Mouse (Mus musculus) liver, embryonic 15.5 days (tissue): ENCODE results near the gene Amn. TPM values are rescaled to one million over a fixed set of nuclear protein-coding genes. Genes with fewer than 3 reads are reported as not detected.

Experiments
- ATAC-seq: fragments of 200-750 bp; cut with Nextera tagmentation; 2 replicates; pipeline ENCODE4 v1.8.0; 2017; ENCODE audit warnings: moderate number of reproducible peaks, mild to moderate bottlenecking, moderate library complexity; ENCODE audit not compliant: insufficient read depth
- H3K27ac ChIP-seq: fragments of 300-500 bp; sonication (generic); replicated peaks from 2 replicates; pipeline ENCODE4 v1.5.1; 2015; ENCODE audit warnings: mild to moderate bottlenecking, inconsistent platforms
- H3K27me3 ChIP-seq: fragments of 300-500 bp; sonication (generic); 2 replicates; pipeline ENCODE4 v1.6.1; 2015; ENCODE audit warnings: mild to moderate bottlenecking, inconsistent platforms
- H3K36me3 ChIP-seq: fragments of 300-500 bp; sonication (generic); replicated peaks from 2 replicates; pipeline ENCODE4 v1.6.1; 2015; ENCODE audit warnings: moderate library complexity, mild to moderate bottlenecking, inconsistent platforms
- H3K4me1 ChIP-seq: fragments of 300-500 bp; sonication (generic); replicated peaks from 2 replicates; pipeline ENCODE4 v1.6.1; 2015; ENCODE audit warnings: inconsistent platforms
- H3K4me2 ChIP-seq: fragments of 300-500 bp; sonication (generic); 2 replicates; pipeline ENCODE4 v1.6.1; 2015; ENCODE audit warnings: moderate library complexity, mild to moderate bottlenecking, inconsistent platforms
- H3K4me3 ChIP-seq: fragments of 300-500 bp; sonication (generic); replicated peaks from 2 replicates; pipeline ENCODE4 v1.5.1; 2015; ENCODE audit warnings: mild to moderate bottlenecking, inconsistent platforms
- H3K9ac ChIP-seq: fragments of 300-500 bp; sonication (generic); 2 replicates; pipeline ENCODE4 v1.6.1; 2015; ENCODE audit warnings: moderate library complexity, mild to moderate bottlenecking, inconsistent platforms
- H3K9me3 ChIP-seq: fragments of 300-500 bp; sonication (generic); replicated peaks from 2 replicates; pipeline ENCODE4 v1.6.1; 2016; ENCODE audit warnings: inconsistent platforms
- WGBS: fragments of 180-500 bp; shearing (Covaris S2); methylation state at CpG from one replicate; pipeline ENCODE4 v1.1.7; 2015; ENCODE audit warnings: mixed read lengths; ENCODE audit not compliant: insufficient replicate concordance; 5-methylcytosine and 5-hydroxymethylcytosine counted together
- polyA plus RNA-seq: library from polyadenylated mRNA; unstranded; fragments of >200 nt; fragmentation: Nextera tagmentation; extraction: Ambion mirVana; gene quantifications from 2 replicates; pipeline ENCODE4 v1.2.1, GENCODE M21; 2015

The Amn gene
- polyA plus RNA-seq, result 1.3 and 1.7 TPM in 2 replicates

- H3K9ac ChIP-seq, result no peak within 1 kb of the TSS
- no peak for ATAC-seq
- no peak within 1 kb of the TSS for H3K27ac ChIP-seq
- peak within 1 kb of the TSS; percentile 14 for H3K4me3 ChIP-seq
- H3K4me2 ChIP-seq, result peak within 1 kb of the TSS; percentile 29; the same call in 1 of the 2 replicates
- WGBS, result 29% methylated on average over 25 of the region's 25 CpGs
- H3K36me3 ChIP-seq, result no peaks in the 10 kb centered on the region
- H3K27me3 ChIP-seq, result peaks cover 68% of the 10 kb centered on the region
- H3K4me1 ChIP-seq, result peaks cover 84% of the 10 kb centered on the region
- no peaks in the 10 kb centered on the region for H3K9me3 ChIP-seq
Observed at GRCm38 (mm10) chr12:111270629-111271277, at the start of gene Amn. Gene Amn (plus strand): TSS chr12:111271095.

- Histone ChIP-seq H3K36me3 (peaks cover 20% of the 10 kb centered on the region), H3K9me3 (no peaks in the 10 kb centered on the region), H3K27ac (no peak overlapping the region), H3K4me3 (no peak overlapping the region), H3K4me2 (no peak overlapping the region), H3K9ac (no peak overlapping the region), H3K27me3 (no peaks in the 10 kb centered on the region), H3K4me1 (no peaks in the 10 kb centered on the region; the same call in 1 of the 2 replicates)
- 74% methylated on average over 10 of the region's 10 CpGs for WGBS
- no peak for ATAC-seq
Observed at GRCm38 (mm10) chr12:111225197-111225780, 45.6 kb upstream of the Amn start.

- WGBS, result 44% methylated on average over 4 of the region's 4 CpGs
- Histone ChIP-seq H3K9ac (no peak overlapping the region), H3K36me3 (peaks cover 6% of the 10 kb centered on the region), H3K4me3 (no peak overlapping the region), H3K9me3 (no peaks in the 10 kb centered on the region), H3K4me2 (no peak overlapping the region), H3K27ac (no peak overlapping the region), H3K4me1 (no peaks in the 10 kb centered on the region; the same call in 1 of the 2 replicates), H3K27me3 (no peaks in the 10 kb centered on the region)
- no peak for ATAC-seq
Observed at GRCm38 (mm10) chr12:111227410-111227809, 43.5 kb upstream of the Amn start.

- H3K4me2 ChIP-seq, result no peak overlapping the region
- peaks cover under 1% of the 10 kb centered on the region for H3K4me1 ChIP-seq
- H3K36me3 ChIP-seq, result no peaks in the 10 kb centered on the region
- H3K4me3 ChIP-seq, result no peak overlapping the region
- WGBS, result 84% methylated on average over 5 of the region's 5 CpGs
- H3K9me3 ChIP-seq, result no peaks in the 10 kb centered on the region
- no peaks in the 10 kb centered on the region for H3K27me3 ChIP-seq
- ATAC-seq, result no peak
- no peak overlapping the region for H3K27ac ChIP-seq
- H3K9ac ChIP-seq, result no peak overlapping the region
Observed at GRCm38 (mm10) chr12:111228488-111228887, 42.4 kb upstream of the Amn start.

GRCm38 (mm10) chr12:111230793-111231192 lies 40.1 kb upstream of the Amn start:
- no peak overlapping the region for H3K9ac ChIP-seq
- H3K27me3 ChIP-seq, result no peaks in the 10 kb centered on the region
- no peak overlapping the region for H3K4me3 ChIP-seq
- H3K36me3 ChIP-seq, result no peaks in the 10 kb centered on the region
- no peak overlapping the region for H3K4me2 ChIP-seq
- peaks cover 9% of the 10 kb centered on the region for H3K4me1 ChIP-seq
- WGBS, result 67% methylated on average over 2 of the region's 2 CpGs
- no peak overlapping the region for H3K27ac ChIP-seq
- H3K9me3 ChIP-seq, result no peaks in the 10 kb centered on the region
- ATAC-seq, result no peak

- Histone ChIP-seq H3K4me1 (peaks cover 9% of the 10 kb centered on the region), H3K36me3 (0 out of 2 replicates have a peak, but pooled peaks cover 4% of the 10 kb centered on the region), H3K27ac (no peak overlapping the region), H3K4me2 (no peak overlapping the region), H3K9me3 (no peaks in the 10 kb centered on the region), H3K4me3 (no peak overlapping the region), H3K9ac (no peak overlapping the region), H3K27me3 (no peaks in the 10 kb centered on the region)
- no peak for ATAC-seq
- 79% methylated on average over 4 of the region's 4 CpGs for WGBS
Observed at GRCm38 (mm10) chr12:111233798-111234197, 37.1 kb upstream of the Amn start.

GRCm38 (mm10) chr12:111234383-111234782 lies 36.5 kb upstream of the Amn start:
- no peaks in the 10 kb centered on the region for H3K27me3 ChIP-seq
- H3K36me3 ChIP-seq, result 0 out of 2 replicates have a peak, but pooled peaks cover 4% of the 10 kb centered on the region
- H3K9ac ChIP-seq, result no peak overlapping the region
- no peak overlapping the region for H3K4me2 ChIP-seq
- no peak for ATAC-seq
- H3K4me3 ChIP-seq, result no peak overlapping the region
- 78% methylated on average over 9 of the region's 9 CpGs for WGBS
- no peaks in the 10 kb centered on the region for H3K9me3 ChIP-seq
- H3K4me1 ChIP-seq, result peaks cover 9% of the 10 kb centered on the region
- H3K27ac ChIP-seq, result no peak overlapping the region

- 66% methylated on average over 6 of the region's 6 CpGs for WGBS
- ATAC-seq, result no peak
- Histone ChIP-seq H3K27me3 (no peaks in the 10 kb centered on the region), H3K4me1 (peaks cover 9% of the 10 kb centered on the region), H3K36me3 (0 out of 2 replicates have a peak, but pooled peaks cover 4% of the 10 kb centered on the region), H3K9me3 (no peaks in the 10 kb centered on the region), H3K4me2 (no peak overlapping the region), H3K9ac (no peak overlapping the region), H3K4me3 (no peak overlapping the region), H3K27ac (no peak overlapping the region)
Observed at GRCm38 (mm10) chr12:111235631-111236030, 35.3 kb upstream of the Amn start.

- H3K4me2 ChIP-seq, result no peak overlapping the region
- H3K4me1 ChIP-seq, result peaks cover 9% of the 10 kb centered on the region
- no peak for ATAC-seq
- no peaks in the 10 kb centered on the region for H3K27me3 ChIP-seq
- WGBS, result 85% methylated on average over 16 of the region's 16 CpGs
- H3K27ac ChIP-seq, result no peak overlapping the region
- no peaks in the 10 kb centered on the region for H3K9me3 ChIP-seq
- no peak overlapping the region for H3K9ac ChIP-seq
- H3K36me3 ChIP-seq, result 0 out of 2 replicates have a peak, but pooled peaks cover 7% of the 10 kb centered on the region
- H3K4me3 ChIP-seq, result no peak overlapping the region
Observed at GRCm38 (mm10) chr12:111237611-111238188, 33.2 kb upstream of the Amn start.

GRCm38 (mm10) chr12:111238345-111238744 lies 32.5 kb upstream of the Amn start:
- Histone ChIP-seq H3K4me2 (no peak overlapping the region), H3K9ac (no peak overlapping the region), H3K36me3 (peaks cover 7% of the 10 kb centered on the region; the same call in 1 of the 2 replicates), H3K4me1 (peaks cover 9% of the 10 kb centered on the region), H3K9me3 (no peaks in the 10 kb centered on the region), H3K27ac (no peak overlapping the region), H3K27me3 (no peaks in the 10 kb centered on the region), H3K4me3 (no peak overlapping the region)
- ATAC-seq, result no peak
- WGBS, result 74% methylated on average over 5 of the region's 5 CpGs

- ATAC-seq, result no peak
- H3K9me3 ChIP-seq, result no peaks in the 10 kb centered on the region
- H3K27me3 ChIP-seq, result no peaks in the 10 kb centered on the region
- 60% methylated on average over 4 of the region's 4 CpGs for WGBS
- H3K4me3 ChIP-seq, result no peak overlapping the region
- no peak overlapping the region for H3K4me2 ChIP-seq
- H3K4me1 ChIP-seq, result peaks cover 6% of the 10 kb centered on the region
- H3K9ac ChIP-seq, result no peak overlapping the region
- peaks cover 9% of the 10 kb centered on the region; the same call in 1 of the 2 replicates for H3K36me3 ChIP-seq
- no peak overlapping the region for H3K27ac ChIP-seq
Observed at GRCm38 (mm10) chr12:111238778-111239177, 32.1 kb upstream of the Amn start.
